Mouse (Mus musculus) limb, embryonic 12.5 days (tissue): ENCODE data around the gene Ceacam15. TPM values are rescaled to one million over a fixed set of nuclear protein-coding genes. Genes with fewer than 3 reads are reported as not detected.

Source experiments
- ATAC-seq: fragments of 200-750 bp; cut with Nextera tagmentation; 2 replicates; pipeline ENCODE4 v1.8.0; 2017; ENCODE audit warnings: low read depth, moderate TSS enrichment; ENCODE audit not compliant: insufficient number of reproducible peaks, insufficient read depth, low FRiP score, low TSS enrichment
- H3K27ac ChIP-seq: fragments of 300-500 bp; sonication (generic); 2 replicates; pipeline ENCODE4 v1.5.1; 2016; ENCODE audit warnings: mild to moderate bottlenecking, moderate library complexity
- H3K27me3 ChIP-seq: fragments of 300-500 bp; sonication (generic); 2 replicates; pipeline ENCODE4 v1.6.1; 2016; ENCODE audit warnings: mild to moderate bottlenecking, moderate library complexity
- H3K36me3 ChIP-seq: fragments of 300-500 bp; sonication (generic); 2 replicates; pipeline ENCODE4 v1.6.1; 2016; ENCODE audit warnings: mild to moderate bottlenecking, moderate library complexity
- H3K4me1 ChIP-seq: fragments of 300-500 bp; sonication (generic); replicated peaks from 2 replicates; pipeline ENCODE4 v1.6.1; 2016
- H3K4me2 ChIP-seq: fragments of 300-500 bp; sonication (generic); 2 replicates; pipeline ENCODE4 v1.6.1; 2016; ENCODE audit warnings: mild to moderate bottlenecking, moderate library complexity
- H3K4me3 ChIP-seq: fragments of 300-500 bp; sonication (generic); replicated peaks from 2 replicates; pipeline ENCODE4 v1.5.1; 2016; ENCODE audit warnings: mild to moderate bottlenecking
- H3K9ac ChIP-seq: fragments of 300-500 bp; sonication (generic); replicated peaks from 2 replicates; pipeline ENCODE4 v1.6.1; 2016; ENCODE audit warnings: mild to moderate bottlenecking, moderate library complexity
- H3K9me3 ChIP-seq: fragments of 300-500 bp; sonication (generic); 2 replicates; pipeline ENCODE4 v1.6.1; 2016; ENCODE audit warnings: mild to moderate bottlenecking, moderate library complexity
- WGBS: fragments of 180-500 bp; shearing (Covaris S2); methylation state at CpG from one replicate; pipeline ENCODE4 v1.1.7; 2016; 5-methylcytosine and 5-hydroxymethylcytosine counted together
- polyA plus RNA-seq: library from polyadenylated mRNA; unstranded; fragments of >200 nt; fragmentation: Nextera tagmentation; extraction: Ambion mirVana; gene quantifications from 2 replicates; pipeline ENCODE4 v1.2.1, GENCODE M21; 2016

Ceacam15 gene
- polyA plus RNA-seq, 1 experiment from 2014 or later: not detected

GRCm38 (mm10) chr7:16629598-16630296 is 45.8 kb downstream of the Ceacam15 start:
- WGBS: 20% methylated on average over 10 of the region's 10 CpGs
- ATAC-seq: no peak
- no peak overlapping the region for H3K9ac ChIP-seq

GRCm38 (mm10) chr7:16628096-16628771 is 47.3 kb downstream of the Ceacam15 start:
- WGBS: 37% methylated on average over 12 of the region's 12 CpGs
- ATAC-seq: 0 out of 2 replicates have a peak, but pooled peaks have one; percentile 67
- Histone ChIP-seq H3K4me1 (0 out of 2 replicates have a peak, but pooled peaks cover 5% of the 10 kb centered on the region), H3K27ac (no peak overlapping the region), H3K4me2 (no peak overlapping the region), H3K27me3 (no peaks in the 10 kb centered on the region), H3K36me3 (no peaks in the 10 kb centered on the region), H3K9me3 (no peaks in the 10 kb centered on the region), H3K9ac (no peak overlapping the region), H3K4me3 (no peak overlapping the region)

More at GRCm38 (mm10) chr7:16629598-16630296, 45.8 kb downstream of the Ceacam15 start:
- Histone ChIP-seq H3K4me3 (no peak overlapping the region), H3K9me3 (no peaks in the 10 kb centered on the region), H3K27ac (no peak overlapping the region), H3K27me3 (peaks cover 2% of the 10 kb centered on the region; the same call in 1 of the 2 replicates), H3K4me2 (no peak overlapping the region), H3K36me3 (no peaks in the 10 kb centered on the region), H3K4me1 (no peaks in the 10 kb centered on the region)

- peaks cover 6% of the 10 kb centered on the region; the same call in 1 of the 2 replicates for H3K4me1 ChIP-seq
- H3K4me3 ChIP-seq: no peak overlapping the region
- H3K4me2 ChIP-seq: no peak overlapping the region
- H3K27me3 ChIP-seq: 0 out of 2 replicates have a peak, but pooled peaks cover under 1% of the 10 kb centered on the region
- ATAC-seq: no peak
- H3K9me3 ChIP-seq: no peaks in the 10 kb centered on the region
- no peak overlapping the region for H3K9ac ChIP-seq
- H3K36me3 ChIP-seq: no peaks in the 10 kb centered on the region
- H3K27ac ChIP-seq: no peak overlapping the region
These were observed 51.8 kb downstream of the Ceacam15 start for GRCm38 (mm10) chr7:16623687-16624086.

- 47% methylated on average over 4 of the region's 4 CpGs for WGBS
- no peaks in the 10 kb centered on the region for H3K9me3 ChIP-seq
- H3K27ac ChIP-seq: no peak overlapping the region
- H3K9ac ChIP-seq: no peak overlapping the region
- H3K4me3 ChIP-seq: no peak overlapping the region
- ATAC-seq: no peak
- H3K4me1 ChIP-seq: peaks cover 10% of the 10 kb centered on the region
- no peaks in the 10 kb centered on the region for H3K36me3 ChIP-seq
- no peak overlapping the region for H3K4me2 ChIP-seq
- H3K27me3 ChIP-seq: 0 out of 2 replicates have a peak, but pooled peaks cover 4% of the 10 kb centered on the region
These were observed 52.4 kb downstream of the Ceacam15 start for GRCm38 (mm10) chr7:16623131-16623530.

Other genes with a start within 250 kb of the Ceacam15 start
- 59.7 and 62.0 TPM in 2 replicates for gene Tmem160, start 222.9 kb downstream of the Ceacam15 start, polyA plus RNA-seq
- 0.42 and 0.44 TPM in 2 replicates for gene Npas1, start 198.0 kb downstream of the Ceacam15 start, polyA plus RNA-seq
- 25.6 and 30.3 TPM in 2 replicates for gene Arhgap35, start 60.7 kb downstream of the Ceacam15 start, polyA plus RNA-seq
- gene Ceacam9, start 46.2 kb upstream of the Ceacam15 start, polyA plus RNA-seq: not detected in 2 replicates
- 239 and 245 TPM in 2 replicates for gene Ap2s1, start 62.7 kb upstream of the Ceacam15 start, polyA plus RNA-seq
- 43.7 and 48.7 TPM in 2 replicates for gene Slc1a5, start 105.6 kb upstream of the Ceacam15 start, polyA plus RNA-seq
- gene Strn4, start 140.2 kb upstream of the Ceacam15 start, polyA plus RNA-seq: 148 and 155 TPM in 2 replicates
- 33.1 and 34.8 TPM in 2 replicates for gene Fkrp, start 141.0 kb upstream of the Ceacam15 start, polyA plus RNA-seq
- 16.0 and 16.2 TPM in 2 replicates for gene Prkd2, start 167.2 kb upstream of the Ceacam15 start, polyA plus RNA-seq
- gene Dact3, start 199.6 kb upstream of the Ceacam15 start, polyA plus RNA-seq: 9.8 and 12.5 TPM in 2 replicates
- gene Gng8, start 216.1 kb upstream of the Ceacam15 start, polyA plus RNA-seq: 13.2 and 16.2 TPM in 2 replicates
- gene Ptgir, start 230.8 kb upstream of the Ceacam15 start, polyA plus RNA-seq: 0.96 and 1.1 TPM in 2 replicates
- 108 and 123 TPM in 2 replicates for gene Calm3, start 248.4 kb upstream of the Ceacam15 start, polyA plus RNA-seq